Mouse (Mus musculus) ES-E14 (cell line): ENCODE results near the gene E130309D02Rik.

ENCODE experiments used
- MAFK ChIP-seq: IDR thresholded peaks from 2 replicates; pipeline ENCODE4 v1.6.1; 2014; ENCODE audit warnings: mild to moderate bottlenecking, low read depth, low read length, inconsistent platforms; ENCODE audit not compliant: insufficient read depth
- ZNF384 ChIP-seq: IDR thresholded peaks from 2 replicates; pipeline ENCODE4 v1.6.1; 2012; ENCODE audit warnings: low read depth, low read length, inconsistent platforms

DNA sequence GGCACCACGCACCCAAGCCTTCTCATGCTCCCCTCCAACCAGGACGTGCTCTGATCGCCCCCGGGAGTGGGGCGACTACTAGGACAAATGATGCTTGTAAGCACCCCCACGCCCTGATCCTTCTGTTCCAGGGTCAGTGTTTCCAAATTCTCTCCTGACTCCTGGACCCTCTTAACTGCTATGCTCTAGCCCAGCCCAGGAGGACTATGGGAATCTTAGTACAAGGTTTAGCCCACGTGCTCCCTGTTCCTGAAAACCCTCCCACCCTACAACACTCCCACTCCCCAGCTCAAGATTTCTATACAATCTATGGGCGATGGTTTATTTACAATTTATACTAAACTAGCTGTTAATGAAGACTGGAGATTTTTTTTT lies 341 bp upstream of the E130309D02Rik start:
- TF ChIP-seq ZNF384 = no peak
- TF ChIP-seq MAFK = no peak
